Mouse (Mus musculus) thymus, adult 2 months (tissue): ENCODE data around the gene P2ry6.

Experiments
- CTCF ChIP-seq: fragments of 200-500 bp; IDR thresholded peaks from 2 replicates; pipeline ENCODE4 v1.5.1; 2012; ENCODE audit warnings: mild to moderate bottlenecking, control low read depth, low read length, moderate library complexity, borderline replicate concordance; ENCODE audit not compliant: control insufficient read depth, poor library complexity, insufficient read depth; ENCODE audit errors: extremely low read depth
- POLR2A ChIP-seq: fragments of 200-500 bp; IDR thresholded peaks from 2 replicates; pipeline ENCODE4 v1.6.1; 2012; ENCODE audit warnings: mild to moderate bottlenecking, low read length, control low read depth, moderate library complexity; ENCODE audit not compliant: control insufficient read depth, poor library complexity, insufficient read depth; ENCODE audit errors: extremely low read depth

DNA sequence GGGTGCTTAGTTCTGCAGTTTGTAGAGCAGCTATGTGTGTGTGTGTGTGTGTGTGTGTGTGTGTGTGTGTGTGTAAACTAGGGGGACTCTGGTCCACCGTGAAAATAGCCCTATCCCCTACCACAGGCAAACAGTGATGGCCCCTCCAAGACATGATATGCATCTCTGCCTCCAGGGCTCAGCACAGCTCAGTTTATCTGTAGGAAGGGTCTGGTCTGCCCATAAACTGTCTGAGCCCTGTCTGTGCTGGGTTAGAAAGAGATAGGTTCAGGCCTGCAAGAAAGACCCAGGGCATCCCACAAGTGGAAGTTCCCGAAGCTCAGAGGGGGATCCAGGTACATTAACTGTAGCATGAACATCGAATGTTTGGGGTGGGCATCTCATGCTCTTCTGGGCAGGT, 21.5 kb upstream of the P2ry6 start:
- no peak for TF ChIP-seq CTCF
- no peak for TF ChIP-seq POLR2A
